Mouse (Mus musculus) B cell, adult (primary cell): ENCODE results near the gene Helb. TPM values are rescaled to one million over a fixed set of nuclear protein-coding genes. Genes with fewer than 3 reads are reported as not detected.

Source experiments
- total RNA-seq: library from RNA; stranded (reverse); gene quantifications from 4 replicates; pipeline ENCODE4 v1.2.4, GENCODE M21; 2023; ENCODE audit not compliant: inconsistent age

Gene Helb
- total RNA-seq, result 37.1 to 40.5 TPM (median 38.7 TPM) in 4 replicates

DNA sequence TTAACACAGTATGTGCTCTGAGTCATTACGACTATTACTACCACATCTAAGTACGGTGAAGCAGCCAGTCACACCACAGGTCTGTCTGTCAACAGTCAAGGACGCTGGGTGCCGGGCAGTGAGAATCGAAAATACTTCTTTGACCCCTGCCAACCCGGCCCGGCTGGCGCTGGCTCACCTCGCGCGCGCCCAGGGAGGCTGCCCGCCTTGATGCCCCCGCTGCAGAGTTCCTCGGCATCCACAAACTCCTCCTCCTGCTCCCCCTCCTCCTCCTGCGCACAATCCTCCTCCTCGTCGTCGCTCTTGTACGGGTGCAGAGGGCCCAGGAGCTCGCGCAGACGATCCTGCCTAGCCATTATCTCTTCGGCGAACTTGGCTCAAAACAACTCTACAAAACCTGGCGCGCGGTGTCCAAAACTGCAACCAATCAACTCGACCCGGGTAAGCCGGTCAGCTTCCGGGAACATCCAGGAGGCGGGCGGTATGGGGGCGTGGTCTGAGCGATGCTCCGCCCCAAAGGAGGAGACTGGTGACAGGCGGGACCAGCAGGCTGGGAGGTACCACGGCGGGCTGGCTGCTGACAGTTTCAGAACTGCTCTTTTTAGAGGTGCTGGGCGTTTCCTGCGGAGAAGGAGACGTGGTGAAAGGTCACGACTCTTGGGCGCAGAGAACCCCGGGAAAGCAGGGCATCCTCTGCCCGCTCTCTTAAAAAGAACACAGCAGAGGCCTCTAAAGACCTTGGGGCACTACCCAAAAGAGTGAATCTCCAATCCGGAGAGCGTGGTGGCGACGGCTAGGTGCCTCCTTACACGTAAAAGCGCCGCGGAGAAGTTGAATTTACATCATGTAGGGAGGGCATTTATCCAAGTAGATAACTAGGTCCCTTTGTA is at the start of gene Helb:
Gene Helb, minus strand, starts transcription at position 481 of the 890 bp plus-strand sequence.

Other genes with a start within 250 kb of the Helb start
- 293 to 323 TPM (median 302 TPM) in 4 replicates for gene Tmbim4, start 88.6 kb upstream of the Helb start, total RNA-seq
- gene Irak3, start 89.1 kb upstream of the Helb start, total RNA-seq, result 90.9 to 99.4 TPM (median 92.5 TPM) in 4 replicates
- 43.4 to 54.5 TPM (median 46.7 TPM) in 4 replicates for gene Llph, start 114.1 kb upstream of the Helb start, total RNA-seq